Mouse (Mus musculus): ENCODE data around the gene Icam4. TPM values are rescaled to one million over a fixed set of nuclear protein-coding genes. Genes with fewer than 3 reads are reported as not detected.

Icam4 gene
- polyA plus RNA-seq, 1 experiment, result 0.65 TPM

DNA sequence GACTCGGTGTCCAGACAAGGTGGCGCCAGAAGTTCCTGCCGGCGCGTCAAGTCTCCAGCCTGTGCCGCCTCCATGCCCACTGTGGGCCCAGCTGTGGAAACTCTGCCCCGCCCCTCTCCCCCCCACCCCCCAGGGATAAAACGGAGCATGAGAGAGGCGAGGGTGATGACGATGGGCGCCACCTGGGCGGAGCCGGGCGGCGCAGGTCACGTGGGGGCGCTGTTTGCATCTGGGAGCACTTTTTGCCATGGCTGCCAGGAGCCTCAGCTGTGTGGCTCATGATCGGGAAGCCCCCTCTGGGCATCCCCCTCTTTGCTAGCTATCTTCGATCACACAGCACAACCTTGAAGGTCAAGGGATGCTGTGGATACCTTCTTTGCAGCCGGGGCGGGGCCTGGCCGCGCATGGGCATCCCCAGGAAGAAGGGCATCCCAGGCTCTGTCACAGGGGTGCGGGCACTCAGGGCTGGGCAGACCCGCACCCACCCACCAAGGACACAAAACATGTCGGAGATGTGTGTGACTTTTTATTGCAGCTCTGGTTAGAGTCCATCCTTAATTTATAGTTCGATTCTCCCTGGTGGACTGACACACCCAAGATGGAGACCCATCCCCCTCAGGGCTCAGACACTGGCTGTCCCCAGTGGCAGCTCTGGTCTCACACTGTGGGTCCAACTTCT lies 38.0 kb downstream of the Icam4 start, which contains the start of gene Zglp1:
Gene Zglp1 (minus strand): TSS at position 88 of the 679 bp plus-strand sequence.
- no peak for TF ChIP-seq POLR2A (IDR thresholded peaks at IDR 0.05; ENCODE audit: borderline replicate concordance, insufficient read depth, low read length)
- WGBS, result 86% methylated on average over 27 of the region's 27 CpGs

DNA sequence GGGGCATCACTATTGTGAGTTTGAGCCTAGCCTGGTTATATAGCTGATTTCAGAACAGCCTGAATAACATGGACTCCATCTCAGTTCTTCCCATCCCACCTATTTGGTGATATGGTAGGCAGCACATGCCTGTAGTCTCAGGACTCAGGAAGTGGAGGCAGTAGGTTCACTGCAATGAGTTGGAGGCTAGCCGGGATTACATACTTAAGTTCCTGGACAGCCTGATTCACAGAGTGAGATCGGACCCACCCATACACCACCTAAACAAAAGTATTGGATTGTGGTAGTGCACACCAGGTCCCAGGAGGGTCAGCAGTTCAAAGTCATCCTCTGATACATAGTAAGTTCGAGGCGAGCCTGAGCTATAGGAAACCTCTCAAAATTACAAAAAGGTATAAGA lies 43.5 kb downstream of the Icam4 start:
- peak overlapping the region; percentile 81 for H3K4me3 ChIP-seq (replicated peaks; ENCODE audit: insufficient read depth, low read depth, low read length)
- H3K4me1 ChIP-seq (ENCODE audit: control insufficient read depth, insufficient read depth, low read length), result no peaks in the 10 kb centered on the region; the same call in 1 of the 2 replicates
- TF ChIP-seq CTCF (IDR thresholded peaks at IDR 0.05; ENCODE audit: borderline replicate concordance, insufficient read depth, low read depth, low read length) (no peak), POLR2A (IDR thresholded peaks at IDR 0.05; ENCODE audit: borderline replicate concordance, insufficient read depth, low read length) (no peak)
- H3K27ac ChIP-seq (ENCODE audit: insufficient read depth, low read length), result no peak overlapping the region
- 15% methylated on average over 4 of the region's 4 CpGs for WGBS
- no peaks in the 10 kb centered on the region for H3K27me3 ChIP-seq (ENCODE audit: control insufficient read depth, insufficient read depth, low read length)
- DNase-seq, result no peak

More for the DNA sequence above, 38.0 kb downstream of the Icam4 start, which contains the start of gene Zglp1:
- no peaks in the 10 kb centered on the region for H3K4me1 ChIP-seq (ENCODE audit: control insufficient read depth, insufficient read depth, low read length)
- H3K27me3 ChIP-seq (ENCODE audit: control insufficient read depth, insufficient read depth, low read length), result no peaks in the 10 kb centered on the region
- DNase-seq, result no peak
- no peak within 1 kb of the TSS for H3K4me3 ChIP-seq (replicated peaks; ENCODE audit: insufficient read depth, low read depth, low read length)
- no peak within 1 kb of the TSS for H3K27ac ChIP-seq (ENCODE audit: insufficient read depth, low read length)

DNA sequence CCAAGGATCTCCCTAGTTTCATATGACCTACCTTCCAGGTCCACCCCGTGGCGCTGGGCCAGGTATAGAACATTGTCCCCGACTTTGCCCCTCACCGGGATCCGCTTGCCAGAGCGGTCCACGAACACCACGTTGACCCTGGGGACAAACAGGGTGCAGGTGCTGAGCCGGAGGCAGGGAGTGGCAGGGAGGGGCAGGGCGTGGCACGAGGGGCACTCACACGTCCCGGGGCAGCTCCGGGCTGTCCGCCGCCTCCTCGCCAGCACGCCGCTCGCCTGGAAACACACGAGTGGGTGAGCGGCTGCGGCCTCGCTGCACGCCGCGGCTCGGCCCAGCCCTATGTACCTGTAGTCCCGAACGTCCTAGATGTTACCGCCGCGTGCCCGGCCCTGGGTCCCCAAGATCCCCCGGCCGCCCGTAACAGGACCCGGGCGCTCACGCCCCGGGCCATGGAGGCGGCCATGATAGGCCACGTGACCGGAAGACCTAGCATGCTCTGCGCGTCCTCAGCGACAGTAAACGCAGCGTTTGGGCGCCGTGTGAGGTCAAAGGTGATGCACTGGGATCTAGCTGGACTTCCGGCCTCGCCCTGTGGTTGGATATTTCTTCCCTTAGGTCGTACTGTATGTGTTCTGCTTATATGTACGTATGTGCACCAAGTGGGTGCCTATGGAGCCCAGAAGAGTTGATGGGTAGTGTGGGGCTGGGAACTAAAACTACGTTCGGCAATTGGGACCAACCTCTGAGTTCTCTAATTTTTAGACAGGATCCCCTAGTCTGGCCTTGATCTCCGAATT lies 44.1 kb downstream of the Icam4 start, which contains the start of the genes Gm49373 and Fdx1l:
Gene Gm49373 (minus strand): TSS at position 53 of the 797 bp plus-strand sequence.
Gene Fdx1l (minus strand): TSS at position 571 of the 797 bp plus-strand sequence.
- Histone ChIP-seq H3K4me3 (replicated peaks; ENCODE audit: insufficient read depth, low read depth, low read length) (peak within 1 kb of the TSS; percentile 81), H3K27me3 (ENCODE audit: control insufficient read depth, insufficient read depth, low read length) (no peaks in the 10 kb centered on the region), H3K27ac (ENCODE audit: insufficient read depth, low read length) (no peak within 1 kb of the TSS), H3K4me1 (ENCODE audit: control insufficient read depth, insufficient read depth, low read length) (no peaks in the 10 kb centered on the region; the same call in 1 of the 2 replicates)
- WGBS, result 2% methylated on average over 58 of the region's 58 CpGs
- peak; percentile 88 to 89 for DNase-seq
- no peak for TF ChIP-seq CTCF (IDR thresholded peaks at IDR 0.05; ENCODE audit: borderline replicate concordance, insufficient read depth, low read depth, low read length)
- TF ChIP-seq POLR2A (IDR thresholded peaks at IDR 0.05; ENCODE audit: borderline replicate concordance, insufficient read depth, low read length), result peak; percentile 71; the same call in 1 of the 2 replicates

DNA sequence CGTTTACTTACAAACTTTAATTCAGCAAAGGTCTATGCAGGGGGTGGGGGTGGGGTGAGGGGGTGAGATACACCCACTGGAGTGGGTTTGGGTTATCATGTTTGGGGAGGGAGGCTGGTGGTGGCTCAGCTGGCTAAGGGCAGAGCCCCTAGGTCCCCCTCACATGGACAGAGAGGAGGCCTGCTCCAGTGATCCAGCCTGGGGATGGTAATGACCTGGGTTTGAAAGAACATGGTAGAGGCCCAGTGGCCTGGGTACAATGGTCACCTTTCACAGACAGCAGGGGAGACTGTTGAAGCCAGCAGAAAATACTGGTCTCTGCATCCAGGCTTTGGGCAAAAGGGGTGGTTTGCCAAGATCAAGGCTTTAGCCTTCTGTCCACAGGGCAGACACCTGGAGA lies 45.0 kb downstream of the Icam4 start:
- H3K4me3 ChIP-seq (replicated peaks; ENCODE audit: insufficient read depth, low read depth, low read length), result no peak overlapping the region
- TF ChIP-seq CTCF (IDR thresholded peaks at IDR 0.05; ENCODE audit: borderline replicate concordance, insufficient read depth, low read depth, low read length), result no peak
- no peak for TF ChIP-seq POLR2A (IDR thresholded peaks at IDR 0.05; ENCODE audit: borderline replicate concordance, insufficient read depth, low read length)
- H3K4me1 ChIP-seq (ENCODE audit: control insufficient read depth, insufficient read depth, low read length), result no peaks in the 10 kb centered on the region; the same call in 1 of the 2 replicates
- no peak overlapping the region for H3K27ac ChIP-seq (ENCODE audit: insufficient read depth, low read length)
- 68% methylated on average over 1 of the region's 1 CpGs for WGBS
- DNase-seq, result no peak
- no peaks in the 10 kb centered on the region for H3K27me3 ChIP-seq (ENCODE audit: control insufficient read depth, insufficient read depth, low read length)

DNA sequence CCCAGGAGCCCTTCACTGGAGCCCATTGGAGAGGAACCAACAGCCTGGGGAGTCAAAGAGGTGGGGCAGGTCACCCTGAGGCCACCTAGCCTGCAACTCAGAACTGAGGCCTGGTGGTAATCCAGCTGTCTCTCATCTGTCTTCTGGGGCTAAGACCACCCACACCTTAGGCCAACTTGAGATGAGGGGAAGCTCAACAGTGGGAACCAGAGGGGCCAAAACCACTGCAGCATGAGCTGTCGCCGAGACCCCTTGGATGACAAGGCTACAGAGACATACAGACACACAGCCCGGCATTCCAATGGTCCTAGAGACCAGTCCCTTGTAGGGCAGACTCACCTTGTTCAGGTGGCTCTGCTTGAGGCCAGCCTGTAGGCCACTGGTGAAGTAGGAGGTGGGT lies 46.5 kb downstream of the Icam4 start:
- 88% methylated on average over 3 of the region's 3 CpGs for WGBS
- no peak overlapping the region for H3K4me3 ChIP-seq (replicated peaks; ENCODE audit: insufficient read depth, low read depth, low read length)
- no peak for TF ChIP-seq CTCF (IDR thresholded peaks at IDR 0.05; ENCODE audit: borderline replicate concordance, insufficient read depth, low read depth, low read length)
- no peak for DNase-seq
- H3K27ac ChIP-seq (ENCODE audit: insufficient read depth, low read length), result no peak overlapping the region
- no peaks in the 10 kb centered on the region; the same call in 1 of the 2 replicates for H3K4me1 ChIP-seq (ENCODE audit: control insufficient read depth, insufficient read depth, low read length)
- H3K27me3 ChIP-seq (ENCODE audit: control insufficient read depth, insufficient read depth, low read length), result no peaks in the 10 kb centered on the region

Other genes with a start within 250 kb of the Icam4 start
- gene Col5a3, start 214.3 kb upstream of the Icam4 start, polyA plus RNA-seq (2012; rRNA removed), result 3.0 and 3.5 TPM in 2 replicates
- not detected in 2 replicates for gene Rdh8, start 210.9 kb upstream of the Icam4 start, polyA plus RNA-seq (2012; rRNA removed)
- gene A230050P20Rik, start 160.7 kb upstream of the Icam4 start, polyA plus RNA-seq (2012; rRNA removed), result 169 and 171 TPM in 2 replicates
- 11.1 and 12.4 TPM in 2 replicates for gene Angptl6, start 149.6 kb upstream of the Icam4 start, polyA plus RNA-seq (2012; rRNA removed)
- 45.3 and 50.2 TPM in 2 replicates for gene Ppan, start 141.2 kb upstream of the Icam4 start, polyA plus RNA-seq (2012; rRNA removed)
- gene Eif3g, start 130.8 kb upstream of the Icam4 start, polyA plus RNA-seq (2012; rRNA removed), result 129 and 130 TPM in 2 replicates
- gene Dnmt1, start 69.5 kb upstream of the Icam4 start, polyA plus RNA-seq (2012; rRNA removed), result 45.0 and 45.3 TPM in 2 replicates
- 1.8 and 1.9 TPM in 2 replicates for gene S1pr2, start 52.6 kb upstream of the Icam4 start, polyA plus RNA-seq (2012; rRNA removed)
- 135 and 139 TPM in 2 replicates for gene Mrpl4, start 26.6 kb upstream of the Icam4 start, polyA plus RNA-seq (2012; rRNA removed)
- gene Icam1, start 13.4 kb upstream of the Icam4 start, polyA plus RNA-seq (2012; rRNA removed), result 1.4 and 1.6 TPM in 2 replicates
- 1.6 and 2.5 TPM in 2 replicates for gene Icam5, start 2.7 kb downstream of the Icam4 start, polyA plus RNA-seq (2012; rRNA removed)
- gene Zglp1, start 37.7 kb downstream of the Icam4 start, polyA plus RNA-seq (2012; rRNA removed), result 1.0 TPM in 1 of 2 replicates, not detected in the other
- 1.8 and 2.2 TPM in 2 replicates for gene Gm49373, start 43.7 kb downstream of the Icam4 start, polyA plus RNA-seq (2012; rRNA removed)
- 78.0 and 83.9 TPM in 2 replicates for gene Fdx1l, start 44.2 kb downstream of the Icam4 start, polyA plus RNA-seq (2012; rRNA removed)
- gene Gm38431, start 62.6 kb downstream of the Icam4 start, polyA plus RNA-seq (2012; rRNA removed), result 2.6 and 4.1 TPM in 2 replicates
- gene Raver1, start 62.6 kb downstream of the Icam4 start, polyA plus RNA-seq (2012; rRNA removed), result 29.9 and 31.4 TPM in 2 replicates
- gene Tyk2, start 101.9 kb downstream of the Icam4 start, polyA plus RNA-seq (2012; rRNA removed), result 17.2 and 17.9 TPM in 2 replicates
- gene Cdc37, start 120.6 kb downstream of the Icam4 start, polyA plus RNA-seq (2012; rRNA removed), result 189 and 202 TPM in 2 replicates
- 51.2 and 57.4 TPM in 2 replicates for gene Pde4a, start 136.3 kb downstream of the Icam4 start, polyA plus RNA-seq (2012; rRNA removed)
- 60.5 and 63.1 TPM in 2 replicates for gene Keap1, start 210.0 kb downstream of the Icam4 start, polyA plus RNA-seq (2012; rRNA removed)
- 40.8 and 44.6 TPM in 2 replicates for gene S1pr5, start 219.1 kb downstream of the Icam4 start, polyA plus RNA-seq (2012; rRNA removed)
- gene Atg4d, start 235.9 kb downstream of the Icam4 start, polyA plus RNA-seq (2012; rRNA removed), result 70.9 and 72.4 TPM in 2 replicates

Measured in cerebellum, adult 2 months (tissue).